Mouse (Mus musculus): Measurements from ENCODE around the gene Kmt2d.

DNA sequence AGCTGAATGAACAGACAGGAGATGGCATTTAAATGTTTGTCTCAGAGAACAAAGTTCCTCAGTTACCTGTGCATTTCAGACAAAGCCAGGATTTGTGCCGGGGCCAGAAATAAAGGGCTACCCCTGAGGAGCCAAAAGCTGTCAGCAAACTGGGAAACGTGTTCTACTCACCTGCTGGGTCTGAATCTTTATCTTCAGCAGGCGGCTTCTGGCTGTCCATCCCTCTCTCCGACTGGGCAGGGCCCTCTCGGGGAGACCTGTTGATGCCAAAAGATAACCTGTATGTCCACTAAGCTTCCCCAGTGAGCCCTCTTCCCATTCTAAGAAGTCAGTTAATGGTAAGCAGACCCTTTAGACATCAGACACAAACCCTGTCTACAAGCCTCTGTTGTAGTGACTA lies 4.5 kb downstream of the Kmt2d start:
- TF ChIP-seq CTCF (IDR thresholded peaks at IDR 0.05; ENCODE audit: low read depth), result no peak
- no peak for TF ChIP-seq EP300 (IDR thresholded peaks at IDR 0.05; ENCODE audit: low read depth)
